Mouse (Mus musculus) left cerebral cortex, postnatal 4 days (tissue): ENCODE measurements at regions not wholly inside any gene's neighbourhood (a gene's known extent, or its start where the extent isn't known, plus 50 kb on each side); places are given as distances from the start of the nearest gene placed in this dataset.

Experiments used
- DNase-seq: peaks from one replicate; pipeline ENCODE4 v3.0.0-alpha.2; 2022
- intact Hi-C: fragments of 180-260 bp; cut with DNase I; formaldehyde crosslinking; loops from one replicate; pipeline ENCODE4 v1.15.1; 2025

DNA sequence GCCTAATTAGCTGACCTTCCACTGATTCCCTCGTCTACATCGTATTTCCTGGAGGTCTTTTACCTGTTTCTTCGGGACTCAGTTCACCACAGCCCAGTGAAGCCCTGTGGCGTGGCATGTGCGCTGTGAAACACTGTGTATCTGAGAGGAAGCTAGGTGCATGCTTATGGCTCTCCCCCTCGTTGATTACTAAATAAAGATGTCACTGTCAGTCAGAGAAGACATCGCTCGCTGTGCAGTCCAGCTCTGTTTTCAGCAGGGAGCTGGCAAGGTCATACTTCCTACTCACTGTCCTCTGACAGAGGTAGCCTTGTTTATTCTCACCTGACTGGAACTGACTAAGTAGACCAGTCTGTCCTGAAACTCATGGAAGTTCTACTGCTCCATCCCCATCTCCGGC lies 68.7 kb upstream of the Adrb1 start:
- DNase-seq = no peak
- intact Hi-C loops = no loop called here

DNA sequence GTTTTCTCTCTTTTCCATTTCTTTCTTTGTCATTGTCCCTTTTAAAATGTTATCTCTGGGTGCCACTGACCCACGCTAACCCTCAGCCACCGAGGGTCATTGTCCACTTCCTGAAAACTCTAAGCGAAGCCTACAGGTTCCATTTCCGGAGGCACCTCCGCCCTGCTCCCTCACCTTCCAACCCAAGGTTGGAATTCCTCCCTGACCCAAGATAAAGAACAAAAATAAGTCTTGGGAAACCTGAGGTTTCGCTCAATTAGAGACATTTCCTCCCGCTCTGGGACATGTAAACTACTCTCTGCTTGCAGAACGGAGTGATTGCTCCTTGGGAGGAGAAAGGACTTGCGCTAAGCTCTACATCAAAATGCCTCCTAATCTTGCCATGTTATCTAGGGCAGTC lies 66.7 kb upstream of the Adrb1 start:
- intact Hi-C loops = no loop called here
- no peak for DNase-seq

DNA sequence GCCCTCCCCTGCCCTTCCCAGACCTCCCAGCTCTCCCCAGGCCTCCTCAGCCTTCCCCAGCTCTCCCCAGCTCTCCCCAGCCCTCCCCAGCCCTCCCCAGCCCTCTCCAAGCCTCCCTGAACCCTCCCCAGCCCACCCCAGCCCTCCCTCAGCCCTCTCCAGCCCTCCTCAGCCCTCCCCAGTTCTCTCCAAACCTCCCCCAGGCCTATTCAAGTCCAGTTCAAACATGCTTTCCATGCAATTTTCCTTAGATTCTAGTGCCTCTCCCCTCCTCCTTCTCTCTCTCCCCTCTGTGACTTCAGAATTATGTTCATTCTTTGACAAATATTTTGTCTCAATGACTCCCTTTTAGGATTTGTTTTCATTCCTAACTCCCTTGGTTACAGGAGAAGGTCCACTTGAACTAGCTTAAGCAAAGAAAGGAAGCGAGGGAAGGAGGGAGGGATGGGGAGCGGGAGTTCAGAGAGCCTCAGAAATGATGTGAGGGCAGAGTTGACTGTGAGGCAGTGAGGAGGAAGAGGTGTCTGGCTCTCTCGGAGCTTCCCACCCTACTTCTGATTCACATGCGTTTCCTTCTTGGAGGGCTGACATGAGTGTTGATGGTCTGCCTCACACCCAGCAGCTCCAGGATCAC lies 61.3 kb upstream of the Adrb1 start:
- DNase-seq = no peak

DNA sequence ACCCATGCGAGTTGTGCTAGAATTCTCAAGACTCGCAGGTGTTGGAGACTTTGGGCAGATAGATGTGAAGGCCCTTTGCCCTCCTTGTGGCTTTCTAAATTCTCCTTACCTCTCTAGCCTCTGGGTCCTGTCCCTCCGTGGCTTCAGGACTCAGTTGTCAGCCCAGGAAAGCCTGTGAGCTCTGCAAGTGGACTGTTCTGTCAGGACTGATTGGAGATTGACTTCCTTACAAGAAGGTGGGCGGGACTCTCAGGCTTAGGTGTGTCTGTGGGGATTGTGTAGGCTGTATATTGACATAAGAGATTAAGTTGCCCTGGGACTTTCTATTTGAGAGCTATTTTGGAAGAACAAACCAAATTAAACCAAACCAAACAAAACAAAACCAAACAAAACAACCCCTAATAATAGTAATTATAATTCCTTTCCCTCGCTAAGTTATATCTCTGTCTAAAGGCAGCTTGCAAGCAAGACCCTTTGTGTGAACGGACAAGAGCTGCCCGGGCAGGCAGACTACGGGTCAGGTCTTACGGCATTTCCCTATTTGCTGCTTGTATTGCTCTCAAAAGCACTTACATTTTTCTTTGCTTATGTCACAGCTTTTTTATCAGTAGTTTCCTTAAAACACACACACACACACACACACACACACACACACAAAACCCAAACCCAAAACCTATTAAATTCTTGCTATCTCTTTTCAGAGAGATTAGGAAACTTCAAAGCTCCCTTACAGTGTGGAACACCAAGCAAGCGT lies 58.3 kb upstream of the Adrb1 start:
- intact Hi-C loops = no loop called here

More for the DNA sequence above, 61.3 kb upstream of the Adrb1 start:
- intact Hi-C loops = no loop called here

DNA sequence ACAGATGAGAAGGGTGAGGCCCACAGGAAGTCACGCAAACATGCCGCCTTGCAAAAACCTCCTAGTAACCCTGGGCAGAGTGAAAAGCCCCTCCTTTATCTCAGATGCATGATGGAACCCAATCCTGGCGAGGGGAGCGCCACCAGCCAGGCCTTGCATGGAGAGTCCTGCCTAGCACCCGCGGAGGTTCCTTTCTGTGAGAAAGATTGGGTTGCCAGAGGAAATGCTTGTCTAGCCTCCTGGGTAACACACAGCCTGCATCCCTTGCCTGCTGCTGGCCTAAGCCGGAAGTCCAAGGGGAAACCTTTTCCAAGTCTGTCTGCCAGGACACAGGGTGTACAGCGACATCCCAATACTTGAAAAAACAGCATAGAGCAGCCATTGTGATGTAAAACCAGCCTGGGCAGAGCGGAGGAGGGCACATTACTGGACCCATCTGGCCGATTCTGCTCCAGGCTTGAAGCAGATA lies 57.7 kb upstream of the Adrb1 start:
- DNase-seq = peak; percentile 31
- intact Hi-C loops = no loop called here

More for the DNA sequence above, 58.3 kb upstream of the Adrb1 start:
- DNase-seq = no peak

DNA sequence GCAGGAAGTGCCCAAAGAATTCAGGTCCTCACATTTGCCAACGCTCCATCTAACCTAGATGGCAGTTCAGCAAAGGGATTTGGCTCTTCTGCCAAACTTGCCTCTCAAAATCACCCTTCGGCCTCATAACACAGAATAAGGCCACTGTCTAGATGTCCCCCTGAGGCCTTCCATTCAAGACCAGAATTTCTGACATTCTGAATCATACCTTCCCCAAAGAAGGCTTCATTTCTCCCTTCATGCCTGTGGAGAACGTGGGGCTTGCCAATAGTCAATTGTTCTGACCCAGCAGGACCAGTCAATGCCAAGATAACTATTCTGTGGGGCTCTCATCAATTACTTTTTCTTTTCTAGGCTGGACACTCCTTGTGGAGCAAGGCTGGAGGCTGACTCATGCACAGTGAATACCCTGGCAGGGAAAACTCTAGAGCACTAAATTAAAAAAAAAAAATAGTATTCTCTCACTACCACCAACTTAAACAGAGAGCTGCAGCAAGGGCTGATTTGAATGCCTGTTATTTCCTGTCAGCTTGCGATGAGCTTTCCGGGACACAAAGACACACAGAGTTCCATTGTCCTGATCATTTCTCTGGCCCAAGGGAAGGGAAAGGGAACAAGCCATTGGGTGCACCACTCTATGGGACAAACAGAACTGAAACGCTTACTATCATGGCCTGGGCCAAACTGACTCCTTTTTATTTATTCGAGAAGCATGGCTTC lies 56.9 kb upstream of the Adrb1 start:
- no peak for DNase-seq
- intact Hi-C loops = no loop called here

DNA sequence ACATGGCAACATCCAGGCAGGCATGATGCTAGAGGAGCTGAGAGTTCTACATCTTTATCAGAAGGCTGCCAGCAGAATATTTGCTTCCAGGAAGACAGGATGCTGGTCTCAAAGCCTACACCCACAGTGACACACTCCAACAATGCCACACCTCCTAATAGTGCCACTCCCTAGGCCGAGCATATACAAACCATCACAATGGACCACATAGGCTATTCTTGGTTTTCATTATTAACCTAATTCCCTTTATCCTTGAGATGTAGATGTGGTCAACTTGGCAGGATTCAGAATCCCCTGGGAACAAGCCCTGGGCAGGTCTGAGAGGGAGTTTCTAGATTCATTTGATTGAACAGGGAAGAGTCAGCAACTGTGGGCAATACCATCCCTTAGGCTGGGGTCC lies 56.0 kb upstream of the Adrb1 start:
- DNase-seq = no peak
- intact Hi-C loops = no loop called here

DNA sequence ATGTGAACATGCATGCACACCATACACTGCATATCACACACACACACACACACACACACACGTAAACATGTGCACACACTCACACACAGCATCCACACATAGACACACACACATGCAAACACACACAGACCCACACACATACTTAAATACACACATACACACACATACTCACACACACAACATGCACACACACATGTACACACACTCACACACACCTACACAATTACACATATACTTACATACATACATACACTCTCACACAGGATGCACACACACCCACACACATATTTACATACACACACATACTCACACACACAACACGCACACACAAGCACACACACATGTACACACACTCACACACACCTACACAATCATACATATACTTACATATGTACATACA lies 54.1 kb upstream of the Adrb1 start:
- intact Hi-C loops = no loop called here
- no peak for DNase-seq

DNA sequence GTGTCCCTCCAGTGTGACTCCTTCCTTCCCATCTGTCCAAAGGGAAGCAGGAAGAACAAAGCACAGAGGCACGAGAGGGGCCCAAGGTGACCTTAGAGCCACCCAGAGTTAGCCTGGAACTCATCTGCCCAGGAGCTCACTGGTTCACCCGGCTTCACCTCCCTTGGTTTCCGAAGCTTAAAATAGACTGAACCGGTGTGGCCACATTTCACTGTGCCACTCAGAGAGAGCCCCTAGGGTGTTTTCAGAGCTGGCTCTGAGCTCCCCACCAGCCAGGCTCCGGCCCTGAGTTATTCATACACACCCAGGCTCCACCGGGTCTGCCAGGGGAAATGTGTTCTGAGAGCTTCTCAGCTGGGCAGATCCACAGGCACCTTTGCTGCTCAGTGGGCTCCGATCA lies 53.0 kb upstream of the Adrb1 start:
- intact Hi-C loops = no loop called here

DNA sequence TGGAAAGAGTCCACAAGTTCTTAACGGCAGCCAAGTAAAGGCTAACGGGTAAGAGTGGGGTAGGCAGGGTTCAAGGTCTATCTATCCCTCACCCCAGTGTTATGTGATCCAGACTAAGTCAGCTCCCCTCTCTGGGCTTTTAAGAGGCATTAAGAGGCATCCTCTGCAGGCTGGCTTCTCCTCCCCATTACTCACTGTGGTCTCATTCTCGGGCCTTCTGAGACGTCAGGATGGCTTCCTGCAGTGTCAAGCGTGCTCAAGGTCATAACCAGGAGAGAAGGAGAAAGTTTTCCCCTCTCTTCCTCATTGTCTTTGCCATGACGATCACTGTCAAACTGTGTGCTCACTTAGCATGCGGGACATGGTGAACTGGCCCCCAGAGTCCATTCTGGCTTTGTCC lies 52.5 kb upstream of the Adrb1 start:
- intact Hi-C loops = no loop called here
- no peak for DNase-seq

More for the DNA sequence above, 53.0 kb upstream of the Adrb1 start:
- DNase-seq = no peak
